Comparison of ENCODE assay signal across 20 mouse cellular contexts in the genomic region with DNA sequence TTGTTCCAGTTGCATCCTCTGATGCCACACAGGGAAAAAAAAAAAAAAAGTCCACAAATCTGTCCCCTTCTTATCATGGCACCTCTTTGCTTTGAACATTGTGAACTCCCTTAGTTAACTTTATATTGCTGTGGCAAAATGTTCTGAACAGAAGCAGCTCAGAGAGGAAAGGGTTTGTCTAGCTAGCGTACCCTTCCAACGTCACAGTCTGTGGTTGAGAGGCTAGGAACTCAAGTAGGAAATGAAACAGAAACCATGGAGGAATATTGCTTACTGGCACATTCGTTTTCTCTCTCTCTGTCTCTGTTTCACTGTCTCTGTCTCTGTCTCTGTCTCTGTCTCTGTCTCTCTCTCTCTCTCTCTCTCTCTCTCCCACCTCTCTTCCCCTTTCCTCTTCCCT.
A peak's percentile ranks its signal among the peaks of the same experiment; 100 is the strongest.
DNase-seq lines count a peak whose midpoint lies in the region; ATAC-seq and TF ChIP-seq lines count a peak whose summit lies in the region.
"Had no signal": no experiment of that assay in that cellular context is flagged by ENCODE, and none has a peak within 500 bp of the region (broad histone marks: within the 10 kb centered on the region; RNA-seq: fewer than 3 reads in every experiment).

No protein-coding gene starts in this region.

- no peaks in the 10 kb centered on the region for H3K27me3 ChIP-seq in cerebellum, adult 2 months (ENCODE audit: control insufficient read depth, insufficient read depth, low read length)
- H3K27me3 ChIP-seq: kidney, embryonic 15.5 days; midbrain, embryonic 12.5 days; neural tube, embryonic 13.5 days had no signal

- no peaks in the 10 kb centered on the region for H3K4me1 ChIP-seq in cerebellum, adult 2 months (ENCODE audit: control insufficient read depth, insufficient read depth, low read length)
- H3K4me1 ChIP-seq: midbrain, embryonic 12.5 days; neural tube, embryonic 13.5 days had no signal

- H3K4me3 ChIP-seq in cerebellum, adult 2 months (replicated peaks; ENCODE audit: insufficient read depth, low read depth, low read length) = no peak overlapping the region
- H3K4me3 ChIP-seq: heart, embryonic 12.5 days; kidney, embryonic 15.5 days; midbrain, embryonic 12.5 days; neural tube, embryonic 13.5 days had no signal

- no peak for TF ChIP-seq POLR2A in cerebellum, adult 2 months (IDR thresholded peaks at IDR 0.05; ENCODE audit: borderline replicate concordance, insufficient read depth, low read length)

- intact Hi-C loops in left cerebral cortex, postnatal 25 days (cut with DNase I) = no loop called here

- WGBS in cerebellum, adult 2 months = 91% methylated on average over 3 of the region's 3 CpGs

- no peak for TF ChIP-seq CTCF in cerebellum, adult 2 months (IDR thresholded peaks at IDR 0.05; ENCODE audit: borderline replicate concordance, insufficient read depth, low read depth, low read length)

- DNase-seq in heart, adult 11 months = peak; percentile 73
- DNase-seq in heart, adult 8-10 months (ENCODE audit: low spot score) = no peak
- DNase-seq in cerebellum, adult 2 months = no peak
- DNase-seq in left cerebral cortex, postnatal 25 days (ENCODE audit: low spot score in 2 of 2) = no peak
- no peak for DNase-seq in adrenal gland, adult 2 months
- DNase-seq: cerebellum, adult 11-12 months; gastrocnemius, postnatal 36 days; heart, postnatal 14 days; lung, postnatal 14 days; thymus, postnatal 4 days had no signal

- H3K27ac ChIP-seq in cerebellum, adult 2 months (ENCODE audit: insufficient read depth, low read length) = no peak overlapping the region
- H3K27ac ChIP-seq: hindbrain, embryonic 14.5 days; kidney, embryonic 15.5 days; midbrain, embryonic 12.5 days; neural tube, embryonic 13.5 days had no signal

- peak; percentile 84 for ATAC-seq in CD4-positive, CD25-positive, alpha-beta regulatory T cell, adult 4 months
- ATAC-seq in granulocyte monocyte progenitor cell, adult 5-6 weeks (replicated peaks; ENCODE audit: poor library complexity, severe bottlenecking) = peak; percentile 83
- peak; percentile 61 for ATAC-seq in megakaryocyte progenitor cell, adult 5-6 weeks (replicated peaks; ENCODE audit: poor library complexity)
- ATAC-seq: forebrain, embryonic 14.5 days; intestine, embryonic 16.5 days had no signal
